Mouse (Mus musculus) CD4-positive, CD25-positive, alpha-beta regulatory T cell, adult 4 months (primary cell): Measurements from ENCODE around the gene Tmco5b. TPM values are rescaled to one million over a fixed set of nuclear protein-coding genes. Genes with fewer than 3 reads are reported as not detected.

Source experiments
- ATAC-seq: one replicate; pipeline ENCODE4 v1.8.0; 2017
- polyA plus RNA-seq, 2 experiments: library from polyadenylated mRNA; unstranded; fragments of 100-300 nt; shearing (Covaris generic); gene quantifications; one replicate each; pipeline ENCODE4 v1.2.1; 2017

Gene Tmco5b
- not detected for polyA plus RNA-seq

GRCm38 (mm10) chr2:113285432-113285831 is at the start of gene Tmco5b:
TSS of gene Tmco5b (plus strand) at chr2:113285732.
- no peak for ATAC-seq

DNA sequence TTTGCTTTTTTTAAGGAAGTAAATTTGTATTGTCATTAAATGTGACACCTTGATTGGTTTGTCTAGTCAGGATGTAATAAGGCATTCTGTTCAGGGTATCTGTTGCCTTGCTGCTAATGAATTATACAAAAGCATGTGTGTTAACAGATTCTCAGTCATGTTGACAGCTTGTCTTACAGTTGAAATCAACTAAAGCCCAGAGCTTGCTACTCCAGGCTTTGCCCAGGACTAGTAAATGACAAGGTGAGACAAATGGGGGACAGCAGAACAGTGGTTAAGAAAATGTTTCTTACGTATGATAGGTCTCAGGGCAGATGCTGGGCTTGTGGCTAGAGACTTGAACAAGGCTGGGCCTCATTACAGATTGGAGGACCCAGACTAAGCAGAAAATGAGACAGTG is 48.5 kb upstream of the Tmco5b start:
- no peak for ATAC-seq

- ATAC-seq, result no peak
Observed at GRCm38 (mm10) chr2:113238871-113239270, 46.7 kb upstream of the Tmco5b start.

- no peak for ATAC-seq
Observed at GRCm38 (mm10) chr2:113302349-113303239, 17.1 kb downstream of the Tmco5b start.

DNA sequence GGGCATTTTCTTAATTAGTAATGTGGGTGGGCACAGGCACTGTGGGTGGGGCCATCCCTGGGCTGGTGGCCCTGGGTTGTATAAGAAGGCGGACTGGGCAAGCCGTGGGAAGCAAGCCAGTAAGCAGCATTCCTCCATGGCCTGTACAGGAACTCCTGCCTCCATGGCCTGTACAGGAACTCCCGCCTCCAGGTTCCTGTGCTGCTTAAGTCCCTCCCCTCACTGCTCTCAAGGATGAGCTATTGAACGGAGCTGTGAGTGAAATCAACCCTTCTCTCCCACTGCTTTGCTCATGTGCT is 17.7 kb downstream of the Tmco5b start:
- ATAC-seq, result no peak

GRCm38 (mm10) chr2:113305339-113305738 is 19.8 kb downstream of the Tmco5b start:
- ATAC-seq, result no peak

GRCm38 (mm10) chr2:113311211-113311610 is 25.7 kb downstream of the Tmco5b start:
- ATAC-seq, result no peak

- ATAC-seq, result no peak
Observed at GRCm38 (mm10) chr2:113323016-113323415, 37.5 kb downstream of the Tmco5b start.

DNA sequence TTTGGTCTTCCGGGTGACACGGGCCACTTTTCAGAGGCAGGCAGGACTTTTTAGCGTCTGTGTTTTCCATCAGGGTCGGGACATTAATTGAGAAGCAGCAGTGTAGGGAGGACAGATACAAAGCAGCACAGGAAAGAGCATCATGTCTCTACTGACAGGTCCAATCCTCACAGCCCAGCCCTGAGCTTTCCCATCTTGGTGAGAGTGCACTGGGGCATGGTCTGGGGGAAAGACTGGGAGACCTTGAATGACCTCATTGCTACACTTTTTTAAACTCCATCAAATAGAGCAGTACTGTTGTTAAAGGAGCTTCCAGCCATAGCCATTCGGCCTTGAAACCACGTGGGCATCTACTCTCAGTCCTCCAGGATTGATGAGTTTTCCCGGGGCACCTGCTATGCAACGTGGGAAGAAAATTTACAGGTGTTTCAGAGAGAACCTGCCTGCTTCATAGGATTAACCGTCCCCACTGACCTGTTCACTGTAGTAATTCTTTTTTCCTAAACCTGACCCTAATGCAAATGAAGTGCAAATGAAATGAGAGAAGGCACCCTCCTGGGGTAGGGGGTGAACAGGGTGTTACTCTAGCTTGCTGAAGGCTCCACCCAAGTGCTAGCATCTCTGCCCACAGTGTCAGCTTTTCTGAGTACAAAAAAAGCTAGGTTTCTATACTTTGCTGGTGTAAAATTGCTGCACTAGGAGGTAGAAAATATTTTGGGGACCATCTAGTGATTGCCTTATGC is 48.4 kb downstream of the Tmco5b start:
- no peak for ATAC-seq

GRCm38 (mm10) chr2:113335561-113336294 is 50.2 kb downstream of the Tmco5b start:
- ATAC-seq, result no peak

DNA sequence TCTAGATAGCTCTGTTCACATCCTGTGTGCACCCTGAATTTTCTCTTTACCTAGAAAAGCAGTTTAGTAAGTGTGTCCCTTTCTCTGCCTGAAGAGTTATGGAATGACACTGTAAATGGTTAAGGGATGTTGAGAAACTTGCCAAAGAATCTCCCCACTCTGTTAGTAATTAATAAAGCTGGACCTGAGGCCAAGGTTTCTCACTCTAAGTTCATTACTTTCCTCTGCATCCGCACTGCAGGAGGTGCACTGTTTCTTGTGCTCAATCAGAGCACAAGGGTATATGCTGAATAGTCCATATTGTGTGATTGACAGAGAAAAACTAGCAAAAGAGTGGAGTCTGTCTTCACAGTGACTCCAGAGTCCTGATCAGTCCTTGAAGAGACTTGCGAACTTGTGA is 59.0 kb downstream of the Tmco5b start:
- ATAC-seq, result no peak

Other genes starting within 250 kb of the Tmco5b start
- 1 to 10 TPM; 1.9 to 2.2 TPM for gene Ryr3, start 68.6 kb upstream of the Tmco5b start, polyA plus RNA-seq
- gene Fmn1, start 42.0 kb downstream of the Tmco5b start, polyA plus RNA-seq, result 1 to 10 TPM in 1 of 2 experiments, under 1 TPM in 1; 0.13 to 1.1 TPM